Mouse (Mus musculus) liver, embryonic 14.5 days (tissue): ENCODE results near the gene Nt5dc1. TPM values are rescaled to one million over a fixed set of nuclear protein-coding genes. Genes with fewer than 3 reads are reported as not detected.

ENCODE experiments used
- ATAC-seq: fragments of 200-750 bp; cut with Nextera tagmentation; 2 replicates; pipeline ENCODE4 v1.8.0; 2017; ENCODE audit warnings: moderate number of reproducible peaks, mild to moderate bottlenecking, moderate library complexity; ENCODE audit not compliant: insufficient read depth
- DNase-seq, 3 experiments: peaks; one replicate each; pipeline ENCODE4 v3.0.0-alpha.2; 2012 to 2013; ENCODE audit warnings: low read depth in 3 of 3, low spot score in 3 of 3
- H3K27ac ChIP-seq: fragments of 300-500 bp; sonication (generic); 2 replicates; pipeline ENCODE4 v1.5.1; 2014; ENCODE audit warnings: moderate library complexity, mild to moderate bottlenecking, control low read depth, inconsistent platforms
- H3K27me3 ChIP-seq: fragments of 300-500 bp; sonication (generic); 2 replicates; pipeline ENCODE4 v1.6.1; 2014; ENCODE audit warnings: mild to moderate bottlenecking, low read length, moderate library complexity; ENCODE audit not compliant: control insufficient read depth, insufficient read depth
- H3K36me3 ChIP-seq: fragments of 300-500 bp; sonication (generic); replicated peaks from 2 replicates; pipeline ENCODE4 v1.6.1; 2014; ENCODE audit warnings: low read depth; ENCODE audit not compliant: control insufficient read depth, insufficient read depth
- H3K4me1 ChIP-seq, 2 experiments: fragments of 200-500 bp in 1 of 2; fragments of 300-500 bp in 1 of 2; sonication (generic) in 1 of 2; replicated peaks; 2 replicates each; pipeline ENCODE4 v1.6.1; 2012 to 2014; ENCODE audit warnings: antibody characterized with exemption in 1 of 2, inconsistent platforms in 1 of 2, low read length in 1 of 2; ENCODE audit not compliant: control insufficient read depth in 2 of 2, insufficient read depth in 2 of 2
- H3K4me2 ChIP-seq: fragments of 300-500 bp; sonication (generic); 2 replicates; pipeline ENCODE4 v1.6.1; 2014; ENCODE audit warnings: low read depth, mild to moderate bottlenecking, control low read depth, moderate library complexity
- H3K4me3 ChIP-seq, 2 experiments: fragments of 200-500 bp in 1 of 2; fragments of 300-500 bp in 1 of 2; sonication (generic) in 1 of 2; 2 replicates each; pipeline ENCODE4 v1.5.1; 2012 to 2014; ENCODE audit warnings: low read depth in 2 of 2, low read length in 2 of 2, mild to moderate bottlenecking in 2 of 2, control low read depth in 1 of 2, inconsistent platforms in 1 of 2, moderate library complexity in 1 of 2; ENCODE audit not compliant: insufficient read depth in 1 of 2
- H3K9ac ChIP-seq: fragments of 300-500 bp; sonication (generic); replicated peaks from 2 replicates; pipeline ENCODE4 v1.6.1; 2014; ENCODE audit warnings: mild to moderate bottlenecking, control low read depth, moderate library complexity
- H3K9me3 ChIP-seq: fragments of 300-500 bp; sonication (generic); 2 replicates; pipeline ENCODE4 v1.6.1; 2016; ENCODE audit warnings: low read length, mixed read lengths; ENCODE audit not compliant: control insufficient read depth
- CTCF ChIP-seq: IDR thresholded peaks from 2 replicates; pipeline ENCODE4 v1.5.1; 2016; ENCODE audit warnings: antibody characterized with exemption, low read depth, control low read depth
- EP300 ChIP-seq: IDR thresholded peaks from 2 replicates; pipeline ENCODE4 v1.6.1; 2016; ENCODE audit warnings: antibody characterized with exemption, low read depth
- WGBS: fragments of 180-500 bp; shearing (Covaris S2); extraction: QIAGEN DNeasy Blood & Tissue Kit; methylation state at CpG from one replicate; pipeline ENCODE4 v1.1.7; 2014; ENCODE audit not compliant: insufficient replicate concordance; 5-methylcytosine and 5-hydroxymethylcytosine counted together
- polyA plus RNA-seq, 2 experiments: library from polyadenylated mRNA; depleted of rRNA in 1 of 2; stranded (reverse) in 1 of 2; unstranded in 1 of 2; fragments of >200 nt; fragmentation: Nextera tagmentation in 1 of 2; extraction: Ambion mirVana in 1 of 2; gene quantifications; 2 replicates each; pipeline versions ENCODE4 v1.2.1 to v1.2.3; 2012 to 2014

Gene Nt5dc1
- polyA plus RNA-seq, 2 experiments, result 3.2 to 9.7 TPM

- TF ChIP-seq CTCF (no peak), EP300 (no peak)
- ATAC-seq (peak; percentile 91), DNase-seq (peak; percentile 76 to 79 (median 77))
- Histone ChIP-seq H3K4me2 (peak within 1 kb of the TSS; percentile 88), H3K4me3 (peak within 1 kb of the TSS; percentile 61 to 75), H3K9ac (peak within 1 kb of the TSS; percentile 25), H3K9me3 (no peaks in the 10 kb centered on the region), H3K36me3 (no peaks in the 10 kb centered on the region), H3K4me1 (0 out of 4 replicates have a peak, but pooled peaks cover 0 to 4% of the 10 kb centered on the region in 2 experiments), H3K27me3 (no peaks in the 10 kb centered on the region; the same call in none of the 2 replicates), H3K27ac (no peak within 1 kb of the TSS)
- WGBS, result under 1% methylated on average over 38 of the region's 38 CpGs
Measured at GRCm38 (mm10) chr10:34297299-34297979, 120.9 kb downstream of the Nt5dc1 start, which contains the start of gene Tspyl4. Gene Tspyl4, plus strand, starts transcription at chr10:34297442.

DNA sequence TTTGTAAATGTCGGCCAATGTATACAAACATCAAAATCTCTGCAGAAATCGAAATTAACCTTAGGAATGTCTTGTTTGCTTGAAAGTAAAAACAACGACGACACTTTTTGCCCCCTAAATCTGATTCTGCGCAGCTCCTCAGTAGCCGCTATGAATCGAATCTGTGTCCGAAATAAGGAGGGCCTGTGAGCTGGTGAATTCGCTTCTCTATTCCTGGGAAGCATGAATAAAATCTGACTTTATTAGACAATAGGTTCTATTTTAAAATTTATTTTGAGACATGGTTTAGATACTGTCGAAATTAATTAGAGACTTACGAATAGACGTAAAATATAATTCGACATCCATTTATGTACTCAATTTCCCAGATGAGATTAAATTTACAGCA lies 121.4 kb downstream of the Nt5dc1 start:
- TF ChIP-seq CTCF (no peak), EP300 (no peak)
- Histone ChIP-seq H3K27me3 (no peaks in the 10 kb centered on the region; the same call in none of the 2 replicates), H3K36me3 (no peaks in the 10 kb centered on the region), H3K9ac (peak overlapping the region; percentile 12; the same call in 1 of the 2 replicates), H3K4me2 (peak overlapping the region; percentile 88), H3K4me3 (peak overlapping the region; percentile 61 to 75), H3K27ac (no peak overlapping the region), H3K9me3 (no peaks in the 10 kb centered on the region), H3K4me1 (0 out of 4 replicates have a peak, but pooled peaks cover 0 to 4% of the 10 kb centered on the region in 2 experiments)
- no peak for DNase-seq
- ATAC-seq, result no peak
- 9% methylated on average over 13 of the region's 13 CpGs for WGBS

DNA sequence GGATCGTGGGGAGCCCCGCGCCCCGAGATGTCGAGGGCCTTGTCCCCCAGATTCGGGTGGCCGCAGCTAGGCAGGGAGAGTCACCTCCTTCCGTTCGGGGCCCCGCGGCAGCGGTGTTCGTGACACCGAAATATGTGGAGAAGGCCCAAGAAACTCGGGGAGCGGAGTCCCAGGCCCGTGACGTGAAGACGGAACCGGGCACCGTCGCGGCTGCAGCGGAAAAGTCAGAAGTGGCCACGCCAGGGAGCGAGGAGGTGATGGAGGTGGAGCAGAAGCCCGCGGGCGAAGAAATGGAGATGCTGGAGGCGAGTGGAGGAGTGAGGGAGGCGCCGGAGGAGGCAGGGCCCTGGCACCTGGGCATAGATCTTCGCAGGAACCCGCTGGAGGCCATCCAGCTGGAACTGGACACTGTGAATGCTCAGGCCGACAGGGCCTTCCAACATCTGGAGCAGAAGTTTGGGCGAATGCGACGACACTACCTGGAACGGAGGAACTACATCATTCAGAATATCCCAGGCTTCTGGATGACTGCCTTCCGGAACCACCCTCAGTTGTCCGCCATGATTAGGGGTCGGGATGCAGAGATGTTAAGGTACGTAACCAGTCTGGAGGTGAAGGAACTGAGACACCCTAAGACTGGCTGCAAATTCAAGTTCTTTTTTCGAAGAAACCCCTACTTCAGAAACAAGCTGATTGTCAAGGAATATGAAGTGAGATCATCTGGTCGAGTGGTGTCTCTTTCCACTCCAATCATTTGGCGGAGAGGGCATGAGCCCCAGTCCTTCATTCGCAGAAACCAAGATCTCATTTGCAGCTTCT lies 135.7 kb downstream of the Nt5dc1 start:
- peak in 1 of 3 experiments; percentile 30 for DNase-seq
- H3K27ac ChIP-seq, result peak overlapping the region; percentile 73
- H3K9me3 ChIP-seq, result no peaks in the 10 kb centered on the region
- ATAC-seq, result peak; percentile 61
- H3K4me2 ChIP-seq, result peak overlapping the region; percentile 83
- no peaks in the 10 kb centered on the region for H3K27me3 ChIP-seq
- no peaks in the 10 kb centered on the region for H3K36me3 ChIP-seq
- H3K4me3 ChIP-seq, result peak overlapping the region; percentile 79 to 97
- no peak for TF ChIP-seq EP300
- TF ChIP-seq CTCF, result no peak
- peaks cover 10 to 11% of the 10 kb centered on the region in 2 experiments for H3K4me1 ChIP-seq
- peak overlapping the region; percentile 99 for H3K9ac ChIP-seq
- WGBS, result 4% methylated on average over 47 of the region's 47 CpGs

- H3K27ac ChIP-seq, result peak within 1 kb of the TSS; percentile 74
- H3K27me3 ChIP-seq, result no peaks in the 10 kb centered on the region
- peak within 1 kb of the TSS; percentile 83 for H3K4me2 ChIP-seq
- no peaks in the 10 kb centered on the region for H3K36me3 ChIP-seq
- peaks cover 10 to 11% of the 10 kb centered on the region in 2 experiments for H3K4me1 ChIP-seq
- DNase-seq, result peak; percentile 96 to 97 (median 97)
- TF ChIP-seq EP300 (peak; percentile 86), CTCF (no peak)
- no peaks in the 10 kb centered on the region for H3K9me3 ChIP-seq
- peak within 1 kb of the TSS; percentile 99 for H3K9ac ChIP-seq
- WGBS, result under 1% methylated on average over 38 of the region's 38 CpGs
- H3K4me3 ChIP-seq, result peak within 1 kb of the TSS; percentile 79 to 97
- peak; percentile 96 for ATAC-seq
Measured at GRCm38 (mm10) chr10:34281962-34282388, 136.4 kb downstream of the Nt5dc1 start, which contains the start of gene Tspyl1. Gene Tspyl1, plus strand, starts transcription at chr10:34282190.
